Mouse (Mus musculus): ENCODE measurements around the gene 1600012H06Rik.
"Not testable (repeated sequence)": the region's sequence is repeated elsewhere in the genome, so short reads cannot be mapped to it uniquely, and the experiment has no call there.

DNA sequence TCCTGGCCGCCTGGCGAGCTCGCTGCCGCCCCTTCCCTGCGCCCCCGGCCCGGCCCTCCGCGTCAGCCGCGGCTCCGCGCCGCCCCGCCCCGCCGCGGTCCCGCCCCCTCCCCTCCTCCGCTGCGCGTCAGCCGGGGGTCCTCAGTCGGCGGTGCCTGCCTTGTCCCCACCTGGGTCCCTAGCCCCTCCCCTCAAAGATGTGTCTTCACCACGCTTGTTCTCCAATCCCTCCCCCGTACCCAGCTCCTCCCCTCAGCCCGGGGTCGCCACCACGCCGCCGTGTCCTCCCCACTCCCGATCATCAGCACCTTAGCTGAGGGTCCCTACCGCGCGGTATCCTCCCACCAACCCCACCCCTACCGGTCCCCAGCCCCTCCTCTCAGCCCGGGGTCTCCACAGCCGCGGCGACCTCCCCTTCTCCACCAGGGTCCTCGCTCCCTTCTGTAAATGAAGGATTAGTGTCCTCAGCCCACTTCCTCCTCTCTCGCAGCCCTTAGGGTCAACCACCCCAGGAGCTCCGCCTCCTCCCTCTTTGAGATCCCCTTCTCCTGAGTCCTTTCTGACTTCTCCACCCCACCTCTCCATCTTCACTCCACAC lies 18.7 kb downstream of the 1600012H06Rik start:
- TF ChIP-seq POLR2A (IDR thresholded peaks at IDR 0.05; ENCODE audit: low read depth, low read length); CTCF (conservative IDR thresholded peaks at IDR 0.05; ENCODE audit: insufficient read depth, insufficient read length, low read depth, low read length): not testable (repeated sequence)
